Mouse (Mus musculus) embryo, embryonic 10.5 days (tissue): Measurements from ENCODE around the gene Gm28051.
A peak's percentile ranks its signal among the peaks of the same experiment; 100 is the strongest.

ENCODE experiments used
- DNase-seq: peaks from one replicate; pipeline ENCODE4 v3.0.0-alpha.2; 2015; ENCODE audit warnings: low spot score

The Gm28051 gene

GRCm38 (mm10) chr12:102684720-102685386 is 72.7 kb downstream of the Gm28051 start:
- DNase-seq, result no peak

GRCm38 (mm10) chr12:102683979-102684378 is 73.6 kb downstream of the Gm28051 start:
- no peak for DNase-seq

GRCm38 (mm10) chr12:102683438-102683837 is 74.1 kb downstream of the Gm28051 start:
- DNase-seq, result no peak

- DNase-seq, result no peak
Observed at GRCm38 (mm10) chr12:102682722-102683299, 74.8 kb downstream of the Gm28051 start.

- DNase-seq, result no peak
Observed at GRCm38 (mm10) chr12:102682085-102682484, 75.5 kb downstream of the Gm28051 start.

GRCm38 (mm10) chr12:102681590-102681989 is 76.0 kb downstream of the Gm28051 start:
- DNase-seq, result no peak

- DNase-seq, result peak; percentile 61
Observed at GRCm38 (mm10) chr12:102678820-102679219, 78.7 kb downstream of the Gm28051 start.

GRCm38 (mm10) chr12:102677089-102677488 is 80.5 kb downstream of the Gm28051 start:
- no peak for DNase-seq

GRCm38 (mm10) chr12:102674556-102674955 is 83.0 kb downstream of the Gm28051 start:
- no peak for DNase-seq

GRCm38 (mm10) chr12:102674123-102674522 is 83.4 kb downstream of the Gm28051 start:
- no peak for DNase-seq

- DNase-seq, result no peak
Observed at GRCm38 (mm10) chr12:102672857-102673839, 84.4 kb downstream of the Gm28051 start.

- DNase-seq, result no peak
Observed at GRCm38 (mm10) chr12:102672176-102672575, 85.4 kb downstream of the Gm28051 start.

GRCm38 (mm10) chr12:102670848-102671247 is 86.7 kb downstream of the Gm28051 start:
- DNase-seq, result peak; percentile 34
